Mouse (Mus musculus): ENCODE data around the gene Sufu.

The Sufu gene

DNA sequence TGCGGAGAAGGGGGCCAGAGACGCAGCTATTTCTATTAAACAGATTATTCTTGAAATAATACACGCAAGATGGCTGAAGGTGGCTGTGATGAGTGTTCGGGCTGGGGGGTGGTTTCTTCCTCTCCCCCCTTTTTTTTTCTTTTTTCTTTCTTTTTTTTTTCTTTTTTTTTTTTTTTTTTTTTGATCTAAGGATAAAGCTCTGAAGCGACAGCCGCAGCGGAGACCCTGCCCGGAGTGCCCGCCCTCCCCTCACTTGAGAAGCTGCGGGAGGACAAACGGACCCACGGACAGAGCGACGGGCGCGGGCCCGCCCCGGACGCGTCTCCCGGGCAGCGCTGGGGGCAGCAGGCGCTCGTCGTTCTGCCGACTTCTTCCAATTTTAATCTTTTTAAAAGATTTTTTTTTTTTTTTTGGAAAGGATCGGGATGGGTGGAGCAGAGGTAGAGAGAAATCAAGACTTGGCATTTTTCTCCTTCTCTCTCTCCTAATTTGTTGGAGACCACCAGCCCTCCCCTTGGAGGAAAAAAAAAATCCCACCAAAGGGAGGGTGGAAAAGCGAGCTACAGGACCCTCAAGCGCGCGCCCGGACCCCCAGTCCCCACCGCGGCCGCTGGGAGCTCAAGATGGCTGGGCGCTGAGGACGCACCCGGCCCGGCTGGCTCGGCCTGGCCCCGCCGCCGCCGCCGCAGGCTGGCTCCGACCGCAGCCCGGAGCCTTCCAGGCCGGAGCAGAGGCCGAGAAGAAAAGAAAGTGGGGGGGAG lies 104.1 kb downstream of the Sufu start:
- DNase-seq, result peak; percentile 65 to 77

DNA sequence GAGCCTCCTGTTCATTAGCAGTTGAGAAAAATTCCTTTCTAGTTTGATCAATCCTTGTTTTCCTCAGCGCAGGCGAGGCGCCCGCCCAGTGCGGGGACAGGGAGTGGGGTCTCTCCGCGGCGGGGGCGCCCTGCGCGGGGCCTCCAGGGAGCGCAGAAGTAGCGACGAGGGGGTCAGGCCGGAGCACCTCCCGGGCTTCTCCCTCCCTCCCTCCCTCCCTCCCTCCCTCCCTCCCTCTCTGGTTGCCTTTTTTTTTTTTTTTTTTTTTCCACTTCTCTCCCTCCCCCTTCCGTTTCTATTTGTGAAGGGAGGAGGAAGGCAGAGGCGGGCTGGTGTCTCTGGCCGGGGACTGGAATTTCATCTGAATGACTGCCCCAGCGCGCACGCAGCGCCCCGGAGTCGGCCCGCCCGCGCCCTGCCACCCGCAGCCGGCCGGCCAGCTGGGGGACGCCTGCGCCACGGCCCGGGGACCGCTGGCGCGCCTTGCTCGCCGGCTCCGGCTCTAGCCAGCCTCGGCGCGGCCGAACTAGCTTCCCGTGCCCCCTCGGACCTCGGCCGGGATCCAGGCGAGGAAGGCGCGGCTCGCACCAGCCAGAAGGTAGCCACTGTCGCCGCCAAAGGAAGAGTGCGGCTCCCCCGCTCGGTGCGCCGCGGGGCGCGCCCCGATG lies 104.8 kb downstream of the Sufu start, which contains the start of gene Trim8:
Trim8 (plus strand) TSS at position 302 of the 668 bp plus-strand sequence.
- DNase-seq, result peak; percentile 86 to 88

DNA sequence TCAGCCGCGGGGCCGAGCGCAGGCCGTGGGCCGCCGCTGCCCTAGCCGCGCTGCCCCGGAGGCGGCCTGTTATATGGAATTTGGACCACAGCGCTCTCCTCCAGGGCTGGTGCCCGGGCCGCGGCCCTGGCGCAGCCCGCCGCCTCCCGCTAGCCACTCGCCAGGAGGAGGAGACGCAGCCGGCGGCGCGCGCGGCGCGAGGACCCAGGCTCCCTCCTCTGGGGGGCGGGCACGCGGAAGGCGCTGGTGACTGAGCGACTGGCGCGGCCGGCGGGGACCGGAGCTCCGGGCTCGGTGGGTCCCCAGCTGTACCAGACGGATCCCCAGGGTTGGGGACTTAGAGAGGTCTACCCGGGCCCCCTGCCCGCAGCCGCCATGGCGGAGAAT lies 105.4 kb downstream of the Sufu start:
- DNase-seq, result peak; percentile 83 to 85

DNA sequence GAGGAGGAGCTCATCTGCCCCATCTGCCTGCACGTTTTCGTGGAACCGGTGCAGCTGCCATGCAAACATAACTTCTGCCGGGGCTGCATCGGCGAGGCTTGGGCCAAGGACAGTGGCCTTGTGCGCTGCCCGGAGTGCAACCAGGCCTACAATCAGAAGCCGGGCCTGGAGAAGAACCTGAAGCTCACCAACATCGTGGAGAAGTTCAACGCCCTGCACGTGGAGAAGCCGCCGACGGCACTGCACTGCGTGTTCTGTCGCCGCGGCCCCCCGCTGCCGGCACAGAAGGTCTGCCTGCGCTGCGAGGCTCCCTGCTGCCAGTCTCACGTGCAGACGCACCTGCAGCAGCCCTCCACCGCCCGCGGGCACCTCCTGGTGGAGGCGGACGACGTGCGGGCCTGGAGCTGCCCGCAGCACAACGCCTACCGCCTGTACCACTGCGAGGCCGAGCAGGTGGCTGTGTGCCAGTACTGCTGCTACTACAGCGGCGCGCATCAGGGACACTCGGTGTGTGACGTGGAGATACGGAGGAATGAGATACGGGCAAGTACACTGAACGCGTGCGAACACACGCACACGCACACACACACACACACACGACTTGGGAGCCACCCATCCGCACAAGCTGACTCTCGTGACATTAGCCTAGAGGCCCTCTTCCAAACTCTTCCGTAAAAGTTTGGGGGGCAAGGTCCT lies 105.9 kb downstream of the Sufu start:
- DNase-seq, result peak; percentile 89 to 90

DNA sequence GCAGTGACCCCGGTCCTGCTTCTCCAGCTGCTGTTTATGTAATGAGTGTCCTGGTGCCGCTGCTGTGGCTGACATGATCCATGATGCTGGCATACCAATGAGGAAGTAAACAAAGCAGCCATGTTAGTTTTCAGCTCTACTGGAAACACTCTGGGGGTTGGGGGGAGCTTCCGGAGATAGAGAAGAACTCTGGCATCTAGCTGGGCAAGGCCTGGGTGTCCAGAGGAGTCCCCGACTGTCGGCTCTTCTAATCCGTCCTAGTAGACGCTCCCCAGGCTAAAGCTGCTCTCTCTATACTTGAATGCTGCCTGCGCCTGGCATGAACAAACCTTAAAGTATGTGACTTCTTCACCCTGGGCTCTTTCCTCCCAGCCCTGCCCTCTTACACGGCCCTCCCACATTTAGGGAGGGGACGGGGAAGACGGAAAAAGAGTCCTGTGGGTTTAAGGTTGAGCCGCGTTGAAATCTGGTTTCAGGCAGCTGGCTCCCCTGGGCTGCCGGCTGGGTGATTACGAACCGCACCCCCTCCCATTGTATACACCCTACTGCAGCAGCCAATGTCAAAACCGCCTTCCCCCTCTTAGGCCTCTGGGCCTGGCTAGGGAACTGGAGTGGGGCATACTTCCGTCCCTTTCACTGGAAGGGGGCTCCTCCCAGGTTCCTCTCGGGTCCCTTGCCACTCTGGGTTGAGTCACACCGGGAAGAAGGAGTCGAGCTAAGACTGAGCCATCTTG lies 106.8 kb downstream of the Sufu start:
- peak; percentile 51 to 56 for DNase-seq

DNA sequence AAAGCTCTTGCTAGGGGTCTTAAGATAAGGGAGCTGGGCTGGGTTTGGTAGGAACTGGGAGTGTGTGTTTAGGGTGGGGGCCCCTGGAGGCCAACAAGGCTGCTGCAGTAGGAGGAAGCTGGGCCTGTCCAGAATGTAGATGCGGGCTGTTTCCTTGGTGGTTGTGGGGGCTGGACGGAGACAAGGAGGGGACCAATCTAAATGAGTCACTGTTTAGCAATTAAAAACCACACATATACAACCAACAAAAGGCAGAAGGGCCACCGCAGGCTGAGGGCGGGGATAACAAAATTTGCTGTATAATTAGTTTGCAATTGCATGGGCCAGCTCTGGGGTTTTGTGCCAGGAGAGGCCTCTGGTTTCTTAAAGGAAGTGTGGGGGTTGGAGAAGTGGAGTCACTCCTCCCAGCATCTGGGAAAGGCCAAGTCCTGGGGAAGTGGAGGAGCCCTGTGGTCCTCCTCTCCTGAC lies 107.4 kb downstream of the Sufu start:
- DNase-seq, result peak; percentile 47 to 49

DNA sequence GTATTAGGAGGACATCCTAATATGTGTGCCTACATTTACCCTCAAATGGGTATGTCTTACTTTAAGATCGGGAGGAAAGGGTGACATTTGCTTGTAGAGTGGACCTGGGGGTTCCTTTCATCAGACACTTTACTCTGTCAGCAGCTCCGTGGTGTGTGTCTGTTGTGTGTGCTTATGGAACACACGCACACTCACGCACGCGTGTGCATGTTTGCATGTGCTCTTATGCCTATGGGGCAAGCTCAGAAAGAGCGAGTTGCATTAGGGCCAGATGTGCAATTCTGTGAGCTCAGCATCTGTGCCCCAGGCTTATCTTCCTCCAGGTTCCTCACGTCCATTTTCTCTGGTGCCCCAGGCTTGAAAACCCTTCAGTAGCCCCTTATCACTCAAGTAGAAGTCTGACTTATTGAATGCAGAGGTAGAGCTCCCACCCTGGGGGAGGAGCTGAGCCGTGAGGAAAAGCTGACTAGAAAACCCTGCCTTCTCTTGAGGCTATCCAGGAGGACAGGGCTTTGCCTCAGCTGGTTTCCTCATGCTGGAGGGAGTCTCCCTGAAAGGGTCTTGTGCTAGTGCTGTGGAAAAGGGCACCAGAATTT lies 108.2 kb downstream of the Sufu start:
- no peak for DNase-seq

DNA sequence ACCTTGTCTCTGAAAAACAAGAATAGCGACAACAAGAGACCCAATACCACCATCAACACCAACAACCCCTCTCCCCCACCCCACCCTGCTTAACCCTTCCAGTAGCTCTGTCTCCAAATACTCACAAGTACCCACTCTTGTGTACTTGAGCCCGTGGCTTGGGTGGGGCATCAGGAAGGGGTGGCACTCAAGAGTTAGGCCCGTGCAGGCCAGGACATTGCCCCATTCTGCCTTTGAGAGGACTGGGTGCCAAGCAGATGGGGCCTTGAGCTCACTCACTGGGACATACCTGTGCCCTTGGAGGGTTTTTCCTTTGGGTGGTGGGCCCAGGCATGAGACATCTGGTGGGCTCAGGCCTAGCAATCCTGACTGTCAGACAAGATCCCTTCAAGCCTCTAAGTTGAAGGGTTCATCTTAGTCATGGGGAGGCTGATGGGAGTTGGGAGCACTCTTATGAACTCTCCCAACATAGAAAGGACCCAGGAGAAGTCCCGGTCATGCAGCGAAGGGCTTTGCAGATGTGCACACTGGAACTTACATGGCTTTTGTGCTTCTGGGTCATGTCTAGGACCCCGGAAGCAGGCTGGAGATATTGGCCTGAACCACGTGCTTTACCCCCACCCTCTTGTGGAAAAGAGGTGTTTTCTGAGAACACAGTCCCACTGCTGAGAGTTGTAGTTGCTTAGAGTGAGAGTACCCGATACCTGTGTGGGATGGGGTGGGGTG lies 109.1 kb downstream of the Sufu start:
- peak in 1 of 2 experiments; percentile 18 for DNase-seq

DNA sequence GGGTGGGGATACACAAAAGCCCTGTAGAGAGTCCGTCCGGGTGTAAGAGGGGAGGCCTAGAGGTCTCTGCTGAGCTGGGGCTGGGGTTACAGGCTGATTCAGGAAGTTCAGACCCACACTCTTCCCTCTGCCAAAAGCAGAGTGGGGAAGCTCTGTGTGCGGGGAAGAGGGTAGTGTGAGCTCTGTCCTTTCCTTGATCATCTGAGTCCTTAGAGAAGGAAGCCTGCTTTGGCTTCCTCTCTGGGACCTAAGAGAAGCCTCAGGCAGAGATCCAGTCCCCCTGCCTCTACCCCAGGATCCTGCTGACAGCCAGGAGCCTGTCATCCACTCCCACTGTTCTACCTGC lies 109.6 kb downstream of the Sufu start:
- peak in 1 of 2 experiments; percentile 15 for DNase-seq

DNA sequence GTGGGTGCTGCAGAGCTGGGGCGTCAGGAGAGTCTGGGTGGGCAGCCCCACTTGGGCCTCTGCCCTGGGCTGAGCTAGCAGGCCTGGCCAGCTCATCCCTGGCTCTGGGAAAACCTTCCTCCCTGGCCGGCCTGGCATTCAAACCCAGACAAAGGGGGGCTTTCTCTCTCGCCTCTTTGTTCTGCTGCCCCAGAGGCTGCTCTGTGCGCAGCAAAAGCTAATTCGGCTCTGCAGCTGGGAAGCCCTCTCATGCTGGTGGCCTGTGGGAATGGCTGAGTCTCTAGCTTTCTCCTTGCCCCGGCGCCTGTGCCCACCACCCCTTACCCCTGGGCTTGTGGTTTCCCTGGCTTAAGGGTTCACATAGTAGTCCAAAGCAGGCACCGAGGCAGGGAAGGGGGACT lies 110.5 kb downstream of the Sufu start:
- peak in 1 of 2 experiments; percentile 35 for DNase-seq

DNA sequence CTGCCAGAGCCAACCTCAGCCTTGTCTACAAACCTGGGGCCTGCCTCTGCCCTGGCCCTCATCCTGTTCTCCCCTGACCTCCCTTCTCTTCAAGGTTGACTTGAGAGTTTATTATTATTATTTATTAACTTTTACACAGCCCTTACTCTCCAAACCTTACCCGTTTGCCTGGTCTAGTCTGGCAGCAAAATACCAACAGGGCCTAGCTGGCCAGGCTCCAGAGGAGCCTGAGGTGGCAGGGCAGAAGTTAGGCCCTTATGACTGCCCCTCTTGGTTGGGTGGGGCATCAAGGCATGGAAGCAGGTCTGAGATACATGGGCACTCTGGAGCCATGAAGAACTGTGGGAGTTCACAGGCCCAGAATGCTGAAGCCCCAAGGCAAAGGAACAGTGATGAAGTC lies 111.1 kb downstream of the Sufu start:
- DNase-seq, result peak in 1 of 2 experiments; percentile 45

DNA sequence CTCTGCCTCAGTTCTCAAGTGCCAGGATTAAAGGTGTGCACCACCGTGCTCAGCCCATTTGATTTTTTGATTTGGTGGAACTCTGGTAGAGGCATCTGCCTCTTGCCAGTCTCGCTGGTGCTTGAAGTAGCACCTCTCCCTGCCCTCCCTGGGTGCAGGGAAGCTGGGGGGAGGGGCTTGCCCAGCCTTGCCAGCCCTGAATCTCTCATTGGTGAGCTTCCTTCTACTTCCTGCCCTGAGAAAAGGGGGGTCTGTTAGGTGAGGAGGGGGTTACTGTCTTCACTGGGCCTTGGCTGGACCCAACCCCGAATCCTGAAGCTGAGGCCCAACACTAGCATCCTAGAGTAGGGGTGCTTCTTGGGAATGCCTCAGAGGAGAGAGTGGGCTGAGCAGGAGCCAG lies 112.0 kb downstream of the Sufu start:
- DNase-seq, result no peak

DNA sequence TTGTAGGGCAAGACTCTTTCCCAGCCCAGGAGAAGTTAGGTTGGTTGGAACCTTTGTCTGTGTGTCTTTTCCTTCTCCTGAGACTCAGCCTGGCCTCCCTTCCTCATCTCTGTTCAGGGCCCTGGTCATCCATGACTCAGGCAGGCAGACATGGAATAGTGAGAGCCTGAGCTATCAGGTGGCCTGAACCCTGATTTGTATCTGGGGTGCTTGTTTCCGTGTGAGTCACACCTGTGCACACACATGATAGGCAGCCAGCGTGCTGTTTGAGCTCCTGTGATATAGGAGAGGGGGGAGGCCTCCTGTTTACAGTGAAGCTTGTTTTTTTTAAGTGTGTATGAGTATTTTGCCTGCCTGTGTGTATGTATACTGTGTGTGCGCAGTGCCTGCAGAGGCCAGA lies 112.5 kb downstream of the Sufu start:
- DNase-seq, result no peak

DNA sequence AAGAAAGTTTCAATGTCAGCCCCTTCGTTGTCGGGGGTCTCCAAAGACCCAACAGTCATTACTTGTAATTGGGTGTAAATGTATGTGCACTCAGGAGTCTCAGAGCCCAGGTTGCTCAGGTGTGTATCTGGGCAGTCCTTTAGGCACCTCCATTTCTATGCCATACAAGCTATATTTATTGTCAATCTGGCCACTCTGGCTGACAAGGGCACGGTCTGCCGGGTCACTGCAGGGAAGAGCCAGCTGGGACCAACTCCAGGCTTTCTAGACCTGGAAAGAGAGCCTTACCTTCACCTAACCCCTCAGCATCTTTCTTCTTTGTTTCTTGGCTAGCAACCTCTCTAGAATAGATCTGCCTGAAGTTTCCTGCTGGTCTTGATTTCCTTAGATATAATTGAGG lies 113.0 kb downstream of the Sufu start:
- DNase-seq, result peak; percentile 59 to 71

DNA sequence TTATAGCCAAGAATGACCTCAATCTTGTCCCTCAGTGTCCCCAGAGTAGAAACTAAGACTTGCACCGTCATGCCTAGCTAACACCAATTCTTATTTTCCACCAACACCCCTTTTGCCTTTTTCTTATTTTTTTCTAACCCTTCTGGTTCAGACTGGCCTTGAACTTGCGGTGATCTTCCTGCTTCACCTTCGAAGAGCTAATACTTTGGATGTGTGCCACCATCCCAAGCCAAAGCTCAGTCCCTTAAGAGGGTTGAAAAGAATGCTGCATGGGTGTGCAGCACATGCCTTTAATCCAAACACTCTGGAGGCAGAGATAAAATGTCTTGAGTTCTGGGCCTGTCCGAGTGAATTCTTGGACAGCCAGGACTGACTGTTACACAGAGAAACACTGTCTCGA lies 113.7 kb downstream of the Sufu start:
- no peak for DNase-seq

DNA sequence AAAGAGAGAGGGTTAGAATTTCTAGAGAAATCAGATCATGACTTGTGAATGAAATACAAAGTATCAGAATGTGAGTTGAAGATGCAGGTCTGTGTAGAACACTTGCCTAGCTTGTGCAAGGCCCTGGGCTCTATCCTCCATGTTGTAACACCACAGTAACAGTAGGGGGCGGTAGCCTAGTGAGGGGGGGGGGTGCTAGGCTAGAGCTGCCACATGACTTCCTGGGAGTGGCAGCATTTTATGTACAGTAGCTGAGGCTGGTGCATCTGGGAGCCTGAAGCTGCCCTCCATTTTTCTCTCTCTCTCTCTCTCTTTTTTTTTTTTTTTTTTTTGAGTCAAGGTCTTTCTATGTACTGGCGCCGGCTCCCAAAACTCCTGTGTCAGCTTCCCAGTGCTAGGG lies 114.1 kb downstream of the Sufu start:
- DNase-seq, result no peak

DNA sequence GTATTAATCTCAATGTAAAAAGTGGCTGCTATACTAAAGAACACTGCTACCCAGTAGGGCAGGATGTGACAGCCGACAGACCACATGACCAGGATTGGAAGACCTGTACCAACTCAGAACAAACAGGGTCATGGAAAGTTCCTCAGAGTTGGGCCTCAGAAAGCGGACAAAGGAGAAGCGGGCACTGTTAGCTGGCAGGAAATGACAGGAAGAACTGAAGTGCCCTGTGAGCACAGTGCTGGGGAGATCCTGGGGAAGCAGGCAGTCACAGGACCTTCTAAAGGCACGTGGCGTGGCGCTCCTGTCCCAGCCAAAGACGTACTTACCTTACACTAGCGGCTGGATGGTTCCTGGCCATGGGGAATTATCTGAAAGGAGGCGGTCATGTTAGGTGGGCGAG lies 114.6 kb downstream of the Sufu start:
- DNase-seq, result no peak

DNA sequence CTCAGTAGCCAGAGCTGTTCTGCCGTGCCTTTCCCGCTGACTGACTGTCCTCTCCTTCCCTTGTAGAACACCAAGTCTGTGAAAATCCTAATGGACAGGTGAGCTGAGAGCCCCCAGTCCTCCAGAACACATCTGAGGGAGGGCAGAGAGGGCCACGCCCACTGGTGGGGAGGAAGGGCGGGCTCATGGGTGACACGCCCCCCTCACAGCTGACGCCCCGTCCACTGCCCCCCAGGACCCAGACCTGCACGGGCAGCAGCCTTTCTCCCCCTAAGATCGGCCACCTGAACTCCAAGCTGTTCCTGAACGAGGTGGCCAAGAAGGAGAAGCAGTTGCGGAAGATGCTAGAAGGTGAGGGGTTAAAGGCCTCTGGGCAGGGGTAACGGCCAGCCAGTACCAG lies 117.7 kb downstream of the Sufu start:
- no peak for DNase-seq

DNA sequence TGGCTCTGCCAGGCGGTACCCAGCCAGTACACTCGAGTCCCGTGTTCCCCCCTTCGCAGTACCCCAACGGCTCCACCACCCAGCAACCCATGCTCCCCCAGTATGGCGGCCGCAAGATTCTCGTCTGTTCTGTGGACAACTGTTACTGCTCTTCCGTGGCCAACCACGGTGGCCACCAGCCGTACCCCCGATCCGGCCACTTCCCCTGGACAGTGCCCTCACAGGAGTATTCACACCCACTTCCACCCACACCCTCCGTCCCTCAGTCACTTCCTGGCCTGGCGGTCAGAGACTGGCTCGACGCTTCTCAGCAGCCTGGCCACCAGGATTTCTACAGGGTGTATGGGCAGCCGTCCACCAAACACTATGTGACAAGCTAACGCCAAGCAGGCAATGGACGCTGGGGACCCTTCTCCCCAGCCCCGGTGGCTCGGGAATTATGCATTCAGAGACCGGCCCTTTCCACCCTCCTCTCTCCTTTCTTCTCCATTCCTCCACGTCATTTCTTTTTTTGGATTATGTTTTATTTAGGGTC lies 118.7 kb downstream of the Sufu start:
- no peak for DNase-seq

DNA sequence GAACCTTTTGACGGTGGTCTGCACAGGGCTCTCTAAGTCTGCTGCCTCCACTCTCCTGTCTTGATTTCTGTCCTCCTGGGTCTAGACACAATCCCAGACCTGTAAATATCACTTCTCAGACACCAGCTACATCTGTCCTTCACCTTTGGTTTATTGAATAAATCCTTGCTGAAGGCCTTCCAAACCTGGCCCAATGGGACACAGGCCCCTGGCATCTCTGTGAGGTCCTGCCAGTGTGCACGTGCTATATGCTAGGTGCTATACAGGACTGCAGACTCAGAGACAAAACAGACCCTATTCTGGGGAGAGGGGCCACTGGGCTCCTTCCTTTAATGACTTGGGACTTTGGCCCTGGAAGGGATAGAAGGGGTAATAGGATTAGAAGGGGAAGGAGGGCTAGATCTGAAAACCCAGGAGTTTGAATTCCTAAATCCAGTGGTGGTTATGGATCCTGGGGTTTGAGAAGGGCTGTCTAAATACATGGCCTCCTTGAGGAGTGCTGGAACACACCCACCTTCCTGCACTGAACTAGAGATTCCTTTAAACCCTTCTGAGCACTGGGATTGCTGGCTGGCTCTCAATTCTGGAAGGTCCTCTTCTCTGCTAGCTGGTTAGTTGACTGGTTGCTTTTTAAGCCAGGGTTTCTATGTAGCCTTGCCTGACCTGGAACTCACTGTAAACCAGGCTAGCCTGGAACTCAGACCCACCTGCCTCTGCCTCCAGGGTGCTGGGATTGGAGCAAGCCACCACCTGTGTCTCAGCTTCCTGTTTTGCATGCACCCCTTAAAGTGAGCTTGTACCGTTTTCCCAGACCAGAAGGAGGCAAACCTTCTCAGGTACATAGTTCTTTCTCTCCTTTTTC lies 120.2 kb downstream of the Sufu start:
- DNase-seq, result no peak

Measured in cerebellum, postnatal 25 days (tissue).